Mouse (Mus musculus) G1E (cell line): ENCODE results near the gene Shisa4. TPM values are rescaled to one million over a fixed set of nuclear protein-coding genes. Genes with fewer than 3 reads are reported as not detected.

Source experiments
- ATAC-seq: 2 replicates; pipeline ENCODE4 v1.8.0; 2016; ENCODE audit warnings: mild to moderate bottlenecking; ENCODE audit not compliant: insufficient number of reproducible peaks, poor library complexity, low FRiP score, severe bottlenecking; ENCODE audit errors: extremely low read depth
- DNase-seq: peaks from one replicate; pipeline ENCODE4 v3.0.0; 2012; ENCODE audit warnings: low spot score
- H3K27me3 ChIP-seq: 2 replicates; pipeline ENCODE4 v1.6.1; 2012; ENCODE audit warnings: mild to moderate bottlenecking, low read length, inconsistent platforms; ENCODE audit not compliant: insufficient read depth
- H3K36me3 ChIP-seq: replicated peaks from 2 replicates; pipeline ENCODE3; 2012; ENCODE audit warnings: mild to moderate bottlenecking, inconsistent platforms
- H3K4me1 ChIP-seq: 2 replicates; pipeline ENCODE4 v1.6.1; 2012; ENCODE audit warnings: low read depth, low read length, inconsistent platforms, mixed read lengths; ENCODE audit not compliant: insufficient read depth
- H3K4me3 ChIP-seq: 2 replicates; pipeline ENCODE4 v1.5.1; 2012; ENCODE audit warnings: low read depth, mild to moderate bottlenecking, inconsistent platforms, low read length, moderate library complexity, mixed read lengths
- H3K9me3 ChIP-seq: replicated peaks from 2 replicates; pipeline ENCODE4 v1.6.1; 2012; ENCODE audit warnings: inconsistent platforms
- CTCF ChIP-seq: IDR thresholded peaks from 2 replicates; pipeline ENCODE4 v1.5.1; 2012; ENCODE audit warnings: low read depth, low read length, inconsistent platforms, mixed read lengths
- GATA1 ChIP-seq: IDR thresholded peaks from 2 replicates; pipeline ENCODE4 v1.6.1; 2012; ENCODE audit warnings: borderline replicate concordance, low read length, inconsistent platforms, mixed read lengths
- GATA2 ChIP-seq: IDR thresholded peaks from 2 replicates; pipeline ENCODE4 v1.6.1; 2012; ENCODE audit warnings: low read depth, low read length, inconsistent platforms, borderline replicate concordance
- POLR2AphosphoS5 ChIP-seq: IDR thresholded peaks from 2 replicates; pipeline ENCODE4 v1.6.1; 2012; ENCODE audit warnings: low read depth, low read length, inconsistent platforms; ENCODE audit not compliant: insufficient replicate concordance
- TAL1 ChIP-seq: conservative IDR thresholded peaks from 2 replicates; pipeline ENCODE4 v1.6.1; 2012; ENCODE audit warnings: low read depth, low read length, inconsistent platforms, mixed read lengths
- polyA plus RNA-seq: library from polyadenylated mRNA; stranded (reverse); fragments of >175 nt; gene quantifications from 2 replicates; pipeline ENCODE4 v1.2.3, GENCODE M21; 2012
- total RNA-seq, 2 experiments: library from RNA; stranded (forward) in 1 of 2; stranded (reverse) in 1 of 2; fragments of 200-1000 nt in 1 of 2; fragments of >200 nt in 1 of 2; fragmentation: Nextera tagmentation in 1 of 2; gene quantifications; 2 replicates each; pipeline ENCODE4 v1.2.3; 2014 to 2017

Gene Shisa4
- total and polyA plus RNA-seq, 3 experiments, result 0.16 TPM; not detected in 2

DNA sequence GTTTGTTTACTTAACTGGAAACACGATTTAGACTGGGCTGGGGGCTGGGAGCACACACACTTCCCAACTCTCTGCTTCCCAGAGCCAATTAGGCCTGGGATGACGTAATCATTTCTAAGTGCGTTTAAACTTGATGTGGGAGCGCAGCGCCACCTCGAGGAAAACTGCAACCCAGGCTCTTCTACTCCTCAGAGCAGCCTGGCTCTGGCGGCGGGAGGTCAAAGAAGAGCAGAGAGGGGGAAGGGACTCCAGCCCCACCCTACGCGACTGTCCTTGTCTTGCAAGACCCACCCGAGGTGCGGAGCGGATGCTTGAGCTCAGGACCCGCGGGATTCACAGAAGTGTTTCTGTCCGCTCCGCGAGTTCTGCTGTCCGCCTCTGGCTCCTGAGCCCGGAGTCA is 6.8 kb downstream of the Shisa4 start:
- Histone ChIP-seq H3K27me3 (peaks cover 54% of the 10 kb centered on the region), H3K36me3 (no peaks in the 10 kb centered on the region), H3K4me3 (no peak overlapping the region), H3K9me3 (no peaks in the 10 kb centered on the region), H3K4me1 (peaks cover 4% of the 10 kb centered on the region; the same call in 1 of the 2 replicates)
- TF ChIP-seq CTCF, result peak; percentile 32; the same call in 1 of the 2 replicates
- no peak for TF ChIP-seq GATA1
- no peak for TF ChIP-seq GATA2
- peak; percentile 35 for DNase-seq
- no peak for ATAC-seq

DNA sequence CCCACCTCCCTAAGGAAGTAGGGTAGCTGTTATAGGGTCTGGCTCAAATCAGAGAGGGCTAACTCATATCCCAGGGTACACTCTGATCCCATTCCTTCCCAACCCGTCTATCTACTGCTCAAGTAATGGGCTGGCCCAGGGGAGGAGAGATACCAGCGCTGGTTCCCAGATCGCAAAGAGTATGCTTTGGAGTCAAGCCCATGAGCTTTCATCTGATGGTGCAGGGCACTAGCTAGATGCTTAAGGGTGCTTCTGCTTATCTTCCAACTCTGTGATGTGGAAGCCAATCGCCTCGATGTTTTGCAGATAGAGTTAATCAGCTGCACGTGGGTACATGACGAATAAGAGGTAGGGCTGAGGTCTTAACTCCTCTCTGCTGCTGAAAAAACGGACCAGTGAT is 7.4 kb downstream of the Shisa4 start:
- no peak for DNase-seq

DNA sequence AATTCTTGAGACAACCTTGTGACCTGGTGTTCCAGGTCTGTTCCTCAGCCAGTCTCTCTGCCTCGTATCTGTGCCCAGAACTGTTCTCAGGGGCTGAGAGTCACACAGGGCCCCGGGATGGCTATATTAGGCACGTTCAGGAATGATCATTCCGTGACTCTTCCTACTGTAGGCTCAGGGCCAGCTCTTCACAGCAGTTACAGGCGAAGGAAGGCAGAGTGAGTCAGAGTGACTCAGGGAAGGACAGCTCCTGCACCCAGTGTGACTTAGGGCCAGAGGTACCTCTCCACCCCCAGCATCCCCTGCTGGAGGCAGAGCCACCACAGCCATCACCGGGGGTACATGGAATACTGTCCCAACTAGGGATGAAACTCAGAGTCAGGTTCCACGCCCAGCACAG is 8.0 kb downstream of the Shisa4 start:
- H3K9me3 ChIP-seq, result no peaks in the 10 kb centered on the region
- peaks cover 4% of the 10 kb centered on the region; the same call in 1 of the 2 replicates for H3K4me1 ChIP-seq
- ATAC-seq, result no peak
- peaks cover 42% of the 10 kb centered on the region for H3K27me3 ChIP-seq
- H3K4me3 ChIP-seq, result no peak overlapping the region
- no peak; the same call in 1 of the 2 replicates for TF ChIP-seq POLR2AphosphoS5
- TF ChIP-seq TAL1, result no peak
- TF ChIP-seq GATA1, result no peak
- no peak for TF ChIP-seq CTCF
- no peak for TF ChIP-seq GATA2
- H3K36me3 ChIP-seq, result no peaks in the 10 kb centered on the region
- no peak for DNase-seq

More for the DNA sequence above, 7.4 kb downstream of the Shisa4 start:
- H3K36me3 ChIP-seq, result no peaks in the 10 kb centered on the region
- TF ChIP-seq GATA1 (no peak), GATA2 (no peak), TAL1 (no peak), POLR2AphosphoS5 (no peak), CTCF (no peak)
- peaks cover 48% of the 10 kb centered on the region for H3K27me3 ChIP-seq
- no peak for ATAC-seq
- peaks cover 4% of the 10 kb centered on the region; the same call in 1 of the 2 replicates for H3K4me1 ChIP-seq
- H3K4me3 ChIP-seq, result no peak overlapping the region
- H3K9me3 ChIP-seq, result no peaks in the 10 kb centered on the region

DNA sequence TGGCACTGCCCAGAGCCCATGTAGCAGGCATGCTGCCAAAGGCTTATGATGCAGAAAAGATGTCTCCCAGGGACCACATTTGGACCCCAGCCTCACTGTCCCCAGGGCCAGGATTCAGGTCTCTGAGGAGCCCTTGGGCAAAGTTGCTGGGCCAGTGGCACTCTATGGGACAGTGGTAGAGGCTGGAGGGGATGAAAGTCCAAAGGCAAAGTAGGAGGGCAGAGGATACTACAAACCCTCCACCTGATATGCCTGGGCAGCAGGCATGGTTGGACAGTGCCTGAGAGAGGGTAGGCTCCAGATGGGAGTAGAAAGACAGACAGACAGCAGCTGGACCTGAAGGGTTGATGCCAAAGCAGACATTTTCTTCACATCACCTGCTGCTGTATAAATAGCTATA is 8.7 kb downstream of the Shisa4 start:
- peaks cover 4% of the 10 kb centered on the region; the same call in 1 of the 2 replicates for H3K4me1 ChIP-seq
- DNase-seq, result no peak
- peaks cover 36% of the 10 kb centered on the region for H3K27me3 ChIP-seq
- no peak for ATAC-seq
- TF ChIP-seq TAL1, result no peak
- no peak for TF ChIP-seq CTCF
- TF ChIP-seq POLR2AphosphoS5, result no peak
- no peak for TF ChIP-seq GATA2
- TF ChIP-seq GATA1, result no peak
- H3K9me3 ChIP-seq, result no peaks in the 10 kb centered on the region
- no peaks in the 10 kb centered on the region for H3K36me3 ChIP-seq
- no peak overlapping the region for H3K4me3 ChIP-seq

DNA sequence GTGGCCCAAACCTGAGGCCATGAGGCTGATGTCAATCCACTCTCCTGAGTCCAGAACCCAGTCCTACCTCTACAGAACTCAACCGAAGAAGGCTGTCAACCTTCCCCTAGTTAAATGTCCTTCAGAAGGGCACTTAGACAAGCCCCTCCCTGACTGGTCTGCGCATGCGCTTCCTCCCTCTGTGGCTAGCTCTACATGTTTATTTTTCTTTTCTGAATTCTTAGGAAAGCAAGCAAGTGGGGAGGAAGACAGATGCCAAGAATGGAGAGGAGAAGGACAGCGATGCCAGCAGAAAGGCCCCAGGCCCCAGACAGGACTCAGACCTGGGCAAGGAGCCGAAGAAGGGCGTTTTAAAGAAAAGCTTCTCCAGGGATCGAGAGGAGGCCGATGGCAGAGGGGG is 11.6 kb downstream of the Shisa4 start:
- Histone ChIP-seq H3K9me3 (no peaks in the 10 kb centered on the region), H3K36me3 (no peaks in the 10 kb centered on the region), H3K4me1 (no peaks in the 10 kb centered on the region), H3K4me3 (no peak overlapping the region), H3K27me3 (peaks cover 26% of the 10 kb centered on the region)
- TF ChIP-seq GATA2 (no peak), POLR2AphosphoS5 (no peak), GATA1 (no peak), TAL1 (no peak), CTCF (no peak)
- DNase-seq, result no peak
- ATAC-seq, result no peak

DNA sequence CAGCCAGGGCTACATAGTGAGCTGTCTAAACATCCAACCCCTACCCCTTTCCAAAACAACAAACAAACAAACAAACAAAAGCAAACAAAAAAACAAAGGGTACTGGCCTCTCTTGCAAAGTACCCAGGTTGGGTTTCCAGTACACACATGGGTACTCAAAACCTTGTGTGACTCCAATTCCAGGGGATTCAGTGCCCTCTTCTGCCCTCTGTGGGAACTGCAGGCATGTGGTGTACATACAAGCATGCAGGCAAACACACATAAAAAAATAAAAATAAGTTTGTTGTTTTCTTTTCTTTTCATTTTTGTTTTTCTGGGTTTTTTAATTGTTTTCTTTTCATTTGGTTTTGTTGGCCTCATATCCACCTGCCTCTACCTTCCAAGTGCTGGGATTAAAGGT is 12.9 kb downstream of the Shisa4 start:
- TF ChIP-seq CTCF (no peak), GATA1 (no peak), TAL1 (no peak), POLR2AphosphoS5 (no peak), GATA2 (no peak)

DNA sequence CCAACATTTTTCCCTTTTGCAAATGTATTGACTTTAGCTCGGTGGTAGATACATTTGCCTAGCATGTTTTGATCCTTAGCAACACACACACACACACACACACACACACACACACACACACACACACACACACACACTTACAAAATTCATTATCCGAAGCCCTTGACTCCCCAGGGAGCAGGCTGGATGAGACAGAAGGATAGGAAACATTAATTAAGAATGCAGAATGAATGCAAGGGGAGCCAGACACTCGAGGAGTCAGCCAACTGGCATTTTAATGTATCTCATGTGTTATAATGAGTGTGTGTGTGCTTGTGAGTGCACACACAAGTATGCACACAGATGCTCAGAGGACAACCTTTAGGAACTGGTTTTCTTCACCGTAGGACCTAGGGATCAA is 13.5 kb downstream of the Shisa4 start:
- H3K27me3 ChIP-seq, result peaks cover 17% of the 10 kb centered on the region
- no peak for TF ChIP-seq CTCF
- TF ChIP-seq GATA2, result no peak
- TF ChIP-seq POLR2AphosphoS5, result no peak
- TF ChIP-seq TAL1, result no peak
- TF ChIP-seq GATA1, result no peak

More for the DNA sequence above, 12.9 kb downstream of the Shisa4 start:
- no peaks in the 10 kb centered on the region for H3K36me3 ChIP-seq
- peaks cover 21% of the 10 kb centered on the region for H3K27me3 ChIP-seq
- no peaks in the 10 kb centered on the region for H3K4me1 ChIP-seq
- ATAC-seq (no peak), DNase-seq (no peak)
- H3K4me3 ChIP-seq, result no peak overlapping the region
- no peaks in the 10 kb centered on the region for H3K9me3 ChIP-seq

More for the DNA sequence above, 13.5 kb downstream of the Shisa4 start:
- H3K9me3 ChIP-seq, result no peaks in the 10 kb centered on the region
- no peaks in the 10 kb centered on the region for H3K4me1 ChIP-seq
- DNase-seq, result no peak
- H3K4me3 ChIP-seq, result no peak overlapping the region
- no peak for ATAC-seq
- no peaks in the 10 kb centered on the region for H3K36me3 ChIP-seq
